Mouse (Mus musculus) bone marrow, adult 2 months (tissue): ENCODE data around the gene Leng1. TPM values are rescaled to one million over a fixed set of nuclear protein-coding genes. Genes with fewer than 3 reads are reported as not detected.
"Not testable (repeated sequence)": the region's sequence is repeated elsewhere in the genome, so short reads cannot be mapped to it uniquely, and the experiment has no call there.

Experiments
- H3K27ac ChIP-seq: fragments of 200-500 bp; 2 replicates; pipeline ENCODE4 v1.5.1; 2012; ENCODE audit warnings: low read depth, mild to moderate bottlenecking, control low read depth, inconsistent platforms, low read length; ENCODE audit not compliant: control insufficient read depth, poor library complexity, insufficient read depth
- H3K4me1 ChIP-seq: fragments of 200-500 bp; 2 replicates; pipeline ENCODE4 v1.6.1; 2011; ENCODE audit warnings: low read length; ENCODE audit not compliant: control insufficient read depth, insufficient read depth
- H3K4me3 ChIP-seq: fragments of 200-500 bp; replicated peaks from 2 replicates; pipeline ENCODE3; 2011; ENCODE audit warnings: mild to moderate bottlenecking, low read depth, low read length, control low read depth; ENCODE audit not compliant: control insufficient read depth
- CTCF ChIP-seq: fragments of 200-500 bp; IDR thresholded peaks from 2 replicates; pipeline ENCODE4 v1.5.1; 2011; ENCODE audit warnings: low read length, control low read depth; ENCODE audit not compliant: control insufficient read depth, insufficient read depth
- POLR2A ChIP-seq: fragments of 200-500 bp; IDR thresholded peaks from 2 replicates; pipeline ENCODE4 v1.6.1; 2011; ENCODE audit warnings: low read depth, mild to moderate bottlenecking, control low read depth, low read length, borderline replicate concordance; ENCODE audit not compliant: control insufficient read depth
- WGBS: fragments of 180-500 bp; shearing (Covaris S2); methylation state at CpG from one replicate; pipeline ENCODE4 v1.1.7; 2018; 5-methylcytosine and 5-hydroxymethylcytosine counted together
- polyA plus RNA-seq: library from polyadenylated mRNA; stranded (reverse); fragments of >200 nt; gene quantifications from 2 replicates; pipeline ENCODE4 v1.2.4, GENCODE M21; 2011; ENCODE audit warnings: low replicate concordance; ENCODE audit not compliant: missing spikeins, insufficient read depth, insufficient read length

Gene Leng1
- 5.5 and 9.8 TPM in 2 replicates for polyA plus RNA-seq

DNA sequence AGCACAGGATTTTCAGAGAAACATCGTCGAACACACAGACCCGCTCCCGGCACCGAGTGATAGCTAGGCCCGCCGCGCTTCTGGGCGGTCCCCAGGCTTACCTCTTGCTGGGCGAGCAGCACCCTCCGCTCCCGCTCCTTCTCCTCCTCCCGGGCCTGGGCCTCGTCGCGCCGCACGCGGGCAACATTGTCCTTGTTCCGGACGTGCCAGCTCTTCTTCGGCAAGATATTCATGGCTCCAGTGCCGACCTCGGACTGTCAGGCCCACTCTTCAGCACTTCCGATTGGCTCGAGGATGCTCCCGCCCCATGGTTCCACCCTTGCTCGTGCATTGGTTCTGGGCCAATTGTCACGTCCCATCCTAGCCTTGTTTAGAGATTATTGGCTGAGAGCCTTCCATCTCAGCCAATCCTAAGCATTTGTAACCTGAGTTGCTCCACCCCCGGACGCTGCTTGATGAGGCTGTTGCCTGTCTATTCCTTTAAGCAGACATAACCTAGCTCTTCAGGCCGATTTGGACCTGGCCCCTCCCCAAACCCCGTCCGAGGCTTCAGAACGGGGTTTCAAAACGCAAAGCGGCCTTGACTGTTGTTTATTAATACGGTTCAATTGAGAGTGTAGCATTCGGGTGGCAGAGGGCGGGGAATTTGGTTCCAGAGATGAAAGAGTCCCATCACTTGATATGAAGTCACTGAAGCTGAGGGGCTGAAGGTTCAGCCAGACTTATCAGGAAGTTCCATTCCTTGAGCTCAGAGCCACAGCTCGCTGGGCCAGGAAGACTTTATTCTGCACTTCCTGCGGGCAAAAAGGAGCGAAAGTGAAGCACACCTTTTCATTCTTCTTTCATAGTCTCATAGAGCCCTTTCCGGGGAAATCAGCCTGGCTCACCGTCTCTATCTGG is at the start of gene Leng1:
Leng1 (minus strand) TSS at position 626 of the 900 bp plus-strand sequence.
- TF ChIP-seq CTCF = no peak
- peak; percentile 84 for TF ChIP-seq POLR2A
- peaks cover 3% of the 10 kb centered on the region; the same call in 1 of the 2 replicates for H3K4me1 ChIP-seq
- peak within 1 kb of the TSS; percentile 80 for H3K27ac ChIP-seq
- 2% methylated on average over 45 of the region's 45 CpGs for WGBS
- peak within 1 kb of the TSS; percentile 86 for H3K4me3 ChIP-seq

DNA sequence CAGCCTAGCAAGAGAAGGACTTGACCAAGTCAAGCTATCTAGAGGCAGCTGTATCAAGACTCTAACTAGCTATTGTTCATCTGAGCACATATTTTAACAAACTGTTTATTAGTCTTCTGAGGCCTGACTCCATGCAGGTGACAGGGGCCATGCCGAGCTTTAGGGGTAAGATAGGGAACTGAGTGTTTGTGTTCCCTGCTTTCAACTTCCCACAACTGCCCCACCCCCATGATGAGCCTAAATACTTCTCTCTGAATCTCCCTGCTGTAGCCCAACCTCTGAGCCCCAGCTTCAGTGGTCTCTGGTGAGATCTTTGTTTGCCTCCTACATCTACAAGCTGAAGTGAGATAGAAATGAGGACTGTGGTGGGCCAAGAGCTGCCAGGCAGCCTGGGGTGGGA is 49.6 kb upstream of the Leng1 start:
- WGBS = 13% methylated on average over 1 of the region's 1 CpGs
- TF ChIP-seq CTCF = no peak
- TF ChIP-seq POLR2A = no peak
- H3K4me1 ChIP-seq = peaks cover 4% of the 10 kb centered on the region; the same call in 1 of the 2 replicates
- H3K4me3 ChIP-seq = peak overlapping the region; percentile 45
- peak overlapping the region; percentile 57 for H3K27ac ChIP-seq

DNA sequence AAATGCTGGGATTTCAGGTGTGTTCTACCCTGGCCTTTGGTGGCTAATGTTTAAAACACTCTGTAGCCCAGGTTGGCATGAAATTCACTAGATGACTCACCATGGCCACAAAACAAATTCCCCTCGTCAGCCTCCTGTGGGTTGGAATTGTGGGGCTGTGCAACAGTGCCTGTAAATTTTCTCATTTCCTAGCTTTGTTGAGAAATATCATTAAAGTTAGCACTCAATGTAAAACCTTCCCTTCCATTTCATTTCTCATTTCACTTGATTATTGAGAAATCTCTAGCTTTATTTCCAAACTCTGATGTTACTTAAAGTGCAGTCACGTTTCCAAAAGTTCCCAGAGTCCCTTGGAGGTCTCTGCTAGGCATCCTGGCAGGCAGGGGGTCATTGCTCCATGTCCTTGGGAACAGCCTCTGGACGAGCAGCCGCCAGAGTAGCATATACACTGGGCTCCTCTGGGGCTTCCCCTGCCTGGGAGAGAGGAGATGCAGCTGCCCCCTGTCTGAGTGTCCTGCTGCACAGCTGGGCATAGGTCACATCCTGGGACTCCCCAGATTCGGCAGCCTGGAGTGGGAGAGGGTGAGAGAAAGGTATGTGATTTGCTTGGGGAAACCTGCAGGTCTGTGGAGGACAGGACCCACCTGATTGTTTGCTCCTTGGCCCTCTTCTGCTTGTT is 46.8 kb upstream of the Leng1 start:
- TF ChIP-seq CTCF (no peak), POLR2A (no peak)
- peak overlapping the region; percentile 3; the same call in 1 of the 2 replicates for H3K27ac ChIP-seq
- 33% methylated on average over 5 of the region's 5 CpGs for WGBS
- H3K4me3 ChIP-seq = peak overlapping the region; percentile 13
- H3K4me1 ChIP-seq = peaks cover 5% of the 10 kb centered on the region; the same call in 1 of the 2 replicates

DNA sequence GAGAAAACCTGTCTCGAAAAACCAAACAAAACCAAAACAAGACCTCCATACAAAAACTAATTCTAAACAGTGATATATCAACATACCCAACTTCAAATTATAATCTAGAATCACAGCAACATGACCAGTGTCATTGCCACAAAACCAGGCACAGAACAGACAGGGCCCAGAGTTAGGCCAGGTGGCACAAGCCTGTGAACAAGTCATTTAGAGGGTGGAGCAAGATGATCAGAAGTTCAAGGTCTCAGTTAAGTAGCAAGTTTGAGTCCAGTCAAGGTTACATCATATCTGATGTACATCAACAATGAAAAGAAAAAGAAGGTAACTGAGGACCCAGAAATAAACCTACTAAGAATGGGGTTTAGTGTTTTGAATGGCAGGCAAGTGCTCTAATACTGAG is 43.4 kb upstream of the Leng1 start:
- Histone ChIP-seq H3K4me1 (peaks cover 4% of the 10 kb centered on the region; the same call in 1 of the 2 replicates), H3K27ac (no peak overlapping the region), H3K4me3 (no peak overlapping the region)
- 83% methylated on average over 1 of the region's 1 CpGs for WGBS
- no peak for TF ChIP-seq CTCF
- no peak for TF ChIP-seq POLR2A

DNA sequence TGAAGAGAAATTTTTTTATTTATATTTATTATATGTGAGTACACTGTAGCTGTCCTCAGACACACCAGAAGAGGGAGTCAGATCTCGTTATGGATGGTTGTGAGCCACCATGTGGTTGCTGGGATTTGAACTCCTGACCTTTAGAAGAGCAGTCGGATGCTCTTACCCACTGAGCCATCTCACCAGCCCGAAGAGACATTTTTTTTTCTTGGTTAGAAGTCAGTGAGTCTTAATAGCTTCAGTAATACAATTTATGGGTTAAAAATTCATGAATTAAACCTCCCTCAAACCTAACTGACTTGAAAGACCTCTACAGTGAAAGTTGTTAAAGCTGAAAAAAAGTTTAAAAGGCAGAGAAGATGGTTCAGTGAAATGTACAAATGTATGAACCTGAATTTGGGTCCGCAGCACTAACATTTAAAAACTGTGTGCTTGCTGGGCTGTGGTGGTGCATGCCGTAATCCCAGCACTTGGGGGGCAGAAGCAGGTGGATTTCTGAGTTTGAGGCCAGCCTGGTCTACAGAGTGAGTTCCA is 42.9 kb upstream of the Leng1 start:
- H3K4me3 ChIP-seq, H3K27ac ChIP-seq, H3K4me1 ChIP-seq: not testable (repeated sequence)
- 59% methylated on average over 5 of the region's 5 CpGs for WGBS

DNA sequence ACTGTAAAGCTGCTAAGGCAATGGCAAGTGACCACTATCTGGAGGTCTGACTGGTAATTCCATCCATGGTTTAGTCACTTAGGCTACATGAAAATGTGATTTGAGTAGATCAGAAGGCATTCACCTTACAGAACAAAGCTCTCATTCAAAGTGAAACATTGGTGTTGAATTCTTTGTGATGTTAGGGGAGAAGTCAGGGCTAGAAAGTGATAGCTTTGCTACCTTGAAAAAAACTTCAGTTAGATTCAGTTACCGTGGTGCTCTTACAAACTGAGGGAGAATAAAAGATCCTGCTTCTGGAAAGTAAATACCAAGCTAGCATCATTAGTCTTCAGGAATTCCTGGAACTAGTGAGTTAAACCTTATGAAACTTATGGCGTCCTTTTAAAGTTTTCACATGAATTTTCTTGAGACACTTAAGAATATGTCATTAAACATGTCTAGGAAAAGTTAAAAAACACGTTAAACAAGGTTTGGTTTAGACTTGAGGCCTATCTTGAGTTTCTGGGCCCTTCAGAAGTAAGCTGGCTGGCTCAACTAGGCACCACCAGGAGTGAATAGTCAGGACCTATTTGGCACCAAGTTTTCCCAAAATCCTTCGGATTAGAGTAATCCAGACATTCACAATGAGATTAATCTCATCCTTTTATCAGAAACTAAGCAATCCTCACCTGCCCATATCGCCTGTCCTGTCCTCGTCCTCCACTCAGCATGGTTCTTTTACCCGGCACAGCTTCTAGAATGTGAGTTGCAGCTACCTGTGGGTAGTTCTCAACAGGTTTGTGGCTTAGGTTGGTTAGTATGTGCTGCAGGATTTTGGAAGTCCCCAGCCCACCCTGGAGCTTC is 42.2 kb upstream of the Leng1 start:
- Histone ChIP-seq H3K27ac (peak overlapping the region; percentile 41; the same call in 1 of the 2 replicates), H3K4me1 (peaks cover 3% of the 10 kb centered on the region; the same call in 1 of the 2 replicates), H3K4me3 (no peak overlapping the region)
- 62% methylated on average over 7 of the region's 7 CpGs for WGBS
- TF ChIP-seq POLR2A = no peak
- no peak for TF ChIP-seq CTCF

DNA sequence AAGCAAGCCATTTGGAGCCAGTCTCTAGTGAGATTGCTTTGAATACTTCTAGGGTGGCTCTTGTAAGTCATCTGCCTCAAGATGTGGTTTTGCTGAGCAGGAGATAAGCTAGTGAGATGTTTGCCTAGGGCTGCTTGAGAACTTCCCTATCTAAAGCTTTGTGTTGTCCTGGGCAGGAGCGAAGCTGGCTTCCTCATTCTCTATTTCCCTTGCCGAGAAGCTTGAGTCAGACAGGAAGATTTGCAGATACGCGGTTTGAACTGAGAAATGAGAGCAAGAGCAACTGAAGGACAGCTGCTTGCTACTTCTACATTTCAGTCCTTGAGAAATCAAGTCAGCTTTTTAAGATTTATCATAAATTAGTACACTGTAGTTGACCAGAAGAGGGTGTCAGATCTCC is 41.4 kb upstream of the Leng1 start:
- Histone ChIP-seq H3K4me1 (peaks cover 3% of the 10 kb centered on the region; the same call in 1 of the 2 replicates), H3K27ac (peak overlapping the region; percentile 92; the same call in 1 of the 2 replicates), H3K4me3 (no peak overlapping the region)
- TF ChIP-seq POLR2A = no peak
- no peak for TF ChIP-seq CTCF
- 4% methylated on average over 4 of the region's 4 CpGs for WGBS
